Mouse (Mus musculus) C2C12 (cell line): ENCODE data around the gene 1700016D06Rik.

ENCODE experiments used
- CTCF ChIP-seq: IDR thresholded peaks from one replicate; pipeline ENCODE4 v1.5.1; 2011; ENCODE audit not compliant: control insufficient read depth, insufficient read depth, insufficient read length
- MYOG ChIP-seq: IDR thresholded peaks from one replicate; pipeline ENCODE4 v1.6.1; 2011; ENCODE audit not compliant: control insufficient read depth, insufficient read length; ENCODE audit errors: extremely low read depth

- no peak for TF ChIP-seq CTCF
- no peak for TF ChIP-seq MYOG
Observed at GRCm38 (mm10) chr8:11640606-11641005, 60.3 kb downstream of the 1700016D06Rik start.
